Mouse (Mus musculus) thymus, postnatal 25 days (tissue): ENCODE measurements around the gene Kif1bp.

Source experiments
- DNase-seq: peaks from one replicate; pipeline ENCODE4 v3.0.0; 2022

The Kif1bp gene

GRCm38 (mm10) chr10:62555705-62556557, 22.3 kb downstream of the Kif1bp start:
- peak; percentile 29 for DNase-seq

- DNase-seq: peak; percentile 58
These were observed 24.6 kb downstream of the Kif1bp start for GRCm38 (mm10) chr10:62553611-62554091.

DNA sequence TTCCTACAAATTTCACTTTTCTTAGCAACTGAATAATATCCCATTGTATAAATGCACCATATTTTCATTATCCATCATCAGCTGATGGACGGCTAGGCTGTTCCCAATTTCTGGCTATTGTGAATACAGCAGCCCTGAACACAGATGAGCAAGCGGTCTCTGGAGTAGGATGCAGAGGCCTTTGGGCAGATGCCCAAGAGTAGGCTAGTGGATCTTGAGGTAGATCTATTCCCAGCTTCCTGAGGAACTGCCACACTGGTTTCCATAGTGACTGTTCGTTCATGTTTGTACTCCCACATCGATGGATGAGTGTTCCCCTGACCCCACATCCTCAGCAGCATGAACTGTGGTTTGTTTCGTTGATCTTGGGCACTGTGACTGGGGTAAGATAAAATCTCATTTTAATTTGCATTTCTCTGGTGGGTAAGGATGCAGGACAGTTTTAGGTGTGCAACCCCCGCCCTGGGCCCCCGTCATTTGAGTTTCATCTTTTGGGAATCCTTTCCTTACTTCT, 27.4 kb downstream of the Kif1bp start:
- no peak for DNase-seq

DNA sequence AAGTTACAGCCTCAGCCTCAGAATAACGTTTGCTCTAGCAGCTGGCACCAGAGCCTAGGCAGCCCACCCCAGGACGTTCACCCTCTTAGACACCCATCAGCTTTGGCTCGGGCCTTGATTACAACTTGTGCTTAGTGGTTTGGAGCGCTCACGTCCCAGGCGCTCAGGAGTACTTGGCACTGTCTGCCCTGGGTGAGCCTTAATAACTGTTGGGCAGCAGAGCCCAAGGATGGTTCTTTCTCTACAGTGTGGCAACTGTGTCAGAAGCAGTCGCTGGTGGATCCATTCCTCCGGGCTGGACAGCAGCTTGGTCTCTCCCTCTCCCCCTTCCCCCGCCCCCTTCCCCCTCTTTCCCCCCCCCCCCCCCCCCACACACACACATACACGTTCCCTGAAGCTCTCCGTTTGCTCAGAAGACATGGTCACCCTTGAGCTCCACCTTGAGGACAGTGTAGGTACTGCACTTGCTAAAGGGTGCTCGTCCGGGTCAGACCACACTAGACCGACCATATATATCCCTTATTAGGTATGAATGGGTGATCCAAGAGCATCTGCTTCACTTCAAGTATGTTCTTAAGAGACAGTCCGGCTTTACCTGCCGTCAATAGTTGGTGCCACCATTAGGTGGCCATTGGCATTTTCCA, 28.6 kb downstream of the Kif1bp start:
- DNase-seq: peak; percentile 84

GRCm38 (mm10) chr10:62546441-62546840, 31.8 kb downstream of the Kif1bp start:
- DNase-seq: no peak

- DNase-seq: no peak
These were observed 32.5 kb downstream of the Kif1bp start for GRCm38 (mm10) chr10:62545759-62546158.

- peak; percentile 38 for DNase-seq
These were observed 33.9 kb downstream of the Kif1bp start for GRCm38 (mm10) chr10:62544316-62544715.

GRCm38 (mm10) chr10:62543399-62543808, 34.9 kb downstream of the Kif1bp start:
- peak; percentile 69 for DNase-seq

GRCm38 (mm10) chr10:62542928-62543327, 35.3 kb downstream of the Kif1bp start:
- no peak for DNase-seq

DNA sequence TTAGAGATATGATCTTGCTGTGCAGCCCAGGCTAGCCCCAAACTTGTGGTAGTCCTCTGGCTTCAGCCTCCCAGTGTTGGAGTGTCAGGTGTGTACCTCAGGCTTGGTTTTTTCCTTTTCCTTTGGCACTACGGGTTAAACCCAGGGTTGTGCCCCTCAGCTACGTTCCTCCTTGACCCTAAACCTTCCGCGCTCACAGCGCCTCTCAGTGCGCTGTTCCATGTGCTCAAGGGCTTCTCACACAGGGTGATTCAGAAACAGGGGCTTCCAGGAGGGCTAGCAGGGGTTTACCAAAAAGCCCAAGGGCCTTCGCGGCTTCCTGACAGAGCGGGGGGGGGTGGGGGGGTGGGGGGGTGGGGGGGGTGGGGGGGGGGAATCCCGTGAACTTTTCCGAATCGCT, 35.8 kb downstream of the Kif1bp start:
- DNase-seq: no peak

DNA sequence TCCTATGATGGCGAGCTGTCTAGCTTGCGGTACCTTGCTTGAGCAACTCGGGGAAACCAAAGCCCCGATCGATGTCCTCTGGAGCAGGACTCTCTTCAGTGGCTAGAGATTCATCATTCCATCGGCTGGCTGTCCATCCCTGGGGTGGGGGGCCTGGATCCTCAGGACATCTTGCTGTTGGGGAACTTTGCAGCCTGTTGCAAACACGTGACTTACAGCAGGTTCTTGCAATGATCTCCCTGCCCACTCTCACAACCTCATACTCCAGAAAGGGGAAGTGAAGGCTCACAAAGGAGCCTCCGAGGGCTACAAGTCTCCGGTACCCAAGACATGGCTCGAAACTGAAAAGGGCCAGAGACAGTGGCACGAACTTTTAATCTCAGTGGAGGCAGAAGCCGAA, 36.8 kb downstream of the Kif1bp start:
- no peak for DNase-seq

GRCm38 (mm10) chr10:62540800-62541199, 37.5 kb downstream of the Kif1bp start:
- no peak for DNase-seq

DNA sequence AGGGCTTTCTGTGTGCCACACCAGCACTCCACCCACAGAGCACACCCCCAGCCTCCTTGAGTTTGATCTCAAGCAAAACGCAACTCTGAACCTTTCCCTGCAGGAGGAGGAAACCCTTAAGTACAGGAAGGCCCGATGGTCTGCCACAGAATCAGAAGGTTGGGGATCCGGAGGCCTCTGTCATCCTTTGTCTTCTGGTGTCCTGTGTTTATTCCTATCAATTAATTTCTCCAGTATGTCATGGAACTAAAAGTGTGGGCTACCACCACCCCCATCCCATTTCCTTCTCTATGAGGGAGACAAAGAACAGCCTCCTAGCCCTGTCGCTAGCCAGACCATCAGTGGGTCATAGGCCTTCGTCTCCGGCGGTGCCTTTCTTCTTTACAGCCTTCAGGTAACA, 43.7 kb downstream of the Kif1bp start:
- DNase-seq: no peak

- DNase-seq: no peak
These were observed 45.4 kb downstream of the Kif1bp start for GRCm38 (mm10) chr10:62532832-62533231.

- no peak for DNase-seq
These were observed 48.1 kb downstream of the Kif1bp start for GRCm38 (mm10) chr10:62530183-62530582.

DNA sequence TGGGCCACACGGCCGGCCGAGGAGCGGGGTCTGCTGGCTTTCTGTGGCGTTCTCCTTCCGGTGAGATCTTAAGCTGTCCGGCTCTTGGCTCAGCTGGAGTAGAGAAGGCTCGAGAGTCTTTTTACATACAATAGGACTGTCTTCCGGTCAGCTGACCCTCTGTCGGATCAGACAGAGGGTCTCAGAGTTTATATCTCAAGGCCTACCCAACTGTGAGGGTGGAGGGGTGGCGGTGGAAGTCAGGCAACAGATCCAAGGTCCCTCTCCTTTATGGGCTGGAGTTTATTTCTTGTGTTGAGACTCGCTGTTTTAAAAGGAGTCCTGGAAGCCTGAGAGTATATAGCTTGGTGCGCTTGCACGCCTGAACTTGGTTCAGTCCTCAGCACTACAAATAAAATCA, 50.9 kb downstream of the Kif1bp start, which contains the start of gene Srgn:
Gene Srgn (minus strand): TSS at position 101 of the 400 bp plus-strand sequence.
- DNase-seq: no peak

GRCm38 (mm10) chr10:62522346-62522950, 55.8 kb downstream of the Kif1bp start:
- no peak for DNase-seq

- DNase-seq: no peak
These were observed 56.5 kb downstream of the Kif1bp start for GRCm38 (mm10) chr10:62521763-62522162.

GRCm38 (mm10) chr10:62520911-62521310, 57.3 kb downstream of the Kif1bp start:
- DNase-seq: no peak

DNA sequence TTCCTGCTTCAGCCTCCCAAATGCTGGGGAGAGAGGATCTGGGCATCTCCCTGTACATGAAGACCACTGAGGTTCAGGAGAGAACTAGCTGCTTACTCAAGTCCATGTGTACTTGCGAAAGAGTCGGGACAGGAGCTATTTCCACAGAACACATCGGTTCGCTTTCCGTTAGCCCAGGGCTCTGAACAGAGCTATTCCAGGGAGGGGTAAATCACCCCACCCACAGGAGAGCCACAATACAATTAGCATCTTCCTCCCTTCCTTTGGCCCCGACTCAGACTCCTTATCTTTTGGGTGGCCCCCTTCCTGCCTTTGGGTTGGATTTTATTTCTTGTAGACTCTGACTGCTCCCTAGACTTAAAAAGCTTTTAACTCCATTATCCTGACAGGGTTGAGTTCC, 60.7 kb downstream of the Kif1bp start:
- no peak for DNase-seq

- DNase-seq: no peak
These were observed 65.4 kb downstream of the Kif1bp start for GRCm38 (mm10) chr10:62512855-62513254.

DNA sequence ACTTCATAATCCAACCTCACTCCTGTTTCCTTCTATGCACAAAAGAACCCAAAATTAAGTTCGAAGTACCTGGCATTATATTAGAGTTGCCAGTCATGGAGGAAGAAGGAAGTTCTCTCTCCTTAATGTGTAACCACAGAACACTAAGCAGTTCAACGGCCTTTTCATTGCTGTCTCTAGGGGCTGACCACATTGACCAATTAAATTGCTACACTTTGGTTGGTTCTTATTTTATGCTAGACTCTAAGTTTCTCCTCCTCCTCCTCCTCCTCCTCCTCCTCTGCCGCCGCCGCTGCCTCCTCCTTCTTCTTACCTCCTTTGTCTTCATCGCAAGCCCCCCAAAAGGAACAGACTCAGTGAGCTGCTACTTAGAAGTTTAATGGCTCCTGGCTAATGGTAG, 66.7 kb downstream of the Kif1bp start:
- DNase-seq: no peak

DNA sequence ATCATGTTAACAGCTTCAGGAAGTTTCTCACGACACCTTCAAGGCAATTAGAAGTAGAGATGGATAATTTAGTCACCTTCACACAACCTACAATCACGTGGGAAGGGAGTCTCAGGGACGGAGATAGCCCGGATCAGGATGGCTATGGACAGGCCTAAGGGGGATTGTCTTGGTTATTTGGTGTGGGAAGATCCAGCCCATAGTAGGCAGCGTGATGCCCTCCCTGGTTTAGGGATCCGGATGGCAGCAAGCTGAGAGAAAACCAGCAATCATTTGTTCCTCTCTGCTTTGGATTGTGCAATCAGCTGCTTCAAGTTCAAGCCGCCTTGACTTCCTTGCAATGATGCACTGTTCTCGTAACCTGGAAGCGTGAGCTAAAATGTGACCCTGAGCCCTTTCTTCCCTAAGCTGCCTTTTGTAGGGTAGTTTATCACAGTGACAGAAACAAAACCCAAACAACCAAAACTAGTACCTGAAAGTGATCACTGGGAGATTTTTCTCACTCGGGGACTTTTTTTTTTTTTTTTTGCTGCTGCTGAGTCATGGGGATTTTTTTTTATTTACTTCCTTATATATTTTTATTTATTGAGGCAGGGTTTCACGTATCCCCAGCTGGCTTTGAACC, 69.1 kb downstream of the Kif1bp start:
- DNase-seq: no peak
